Mouse (Mus musculus): ENCODE data around the gene Zfp459.
"Not testable (repeated sequence)": the region's sequence is repeated elsewhere in the genome, so short reads cannot be mapped to it uniquely, and the experiment has no call there.

Gene Zfp459

GRCm38 (mm10) chr13:67421207-67421857, at the start of gene Zfp459:
TSS of gene Zfp459 (minus strand) at chr13:67421418.
- peak; percentile 50 to 55 for DNase-seq

DNA sequence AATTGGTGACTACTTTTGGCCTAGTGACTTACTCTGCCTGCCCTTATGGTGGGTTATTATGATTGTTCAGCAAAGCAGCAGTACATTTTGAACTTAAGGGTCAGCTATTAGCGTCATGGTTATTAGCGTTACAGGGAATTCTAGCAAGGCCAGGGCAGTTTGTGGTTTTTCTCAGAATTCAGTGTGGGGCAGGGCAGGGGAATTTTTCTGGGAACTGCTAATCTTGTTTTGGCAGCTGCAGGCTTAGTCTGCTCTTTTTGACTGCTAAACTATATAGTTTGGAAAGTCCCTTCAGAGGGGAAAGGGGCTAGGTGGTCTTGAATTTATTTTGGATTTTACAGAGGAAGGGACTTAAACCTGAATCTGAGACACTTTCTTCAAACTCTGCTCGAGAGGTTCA, 48.1 kb upstream of the Zfp459 start:
- no peak for DNase-seq

GRCm38 (mm10) chr13:67463506-67464185, 42.4 kb upstream of the Zfp459 start:
- DNase-seq: not testable (repeated sequence)

DNA sequence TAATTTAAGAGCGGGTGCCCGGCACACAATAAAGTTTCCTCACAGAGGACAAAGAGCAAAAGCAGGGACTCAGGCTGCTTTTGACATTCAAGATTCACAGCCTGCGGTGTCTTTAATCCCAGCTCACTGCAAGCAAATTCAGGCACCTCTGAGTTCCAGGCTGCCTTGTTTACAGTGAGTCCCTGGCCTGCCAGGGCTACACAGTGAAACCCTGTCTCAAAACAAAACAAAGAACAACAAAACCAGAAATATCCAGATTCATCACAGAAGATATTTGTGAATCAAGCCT, 30.7 kb upstream of the Zfp459 start:
- DNase-seq: no peak

GRCm38 (mm10) chr13:67451172-67452020, 30.2 kb upstream of the Zfp459 start, which contains the start of gene Zfp874a:
TSS of gene Zfp874a (minus strand) at chr13:67451624.
- DNase-seq: peak; percentile 91 to 97

DNA sequence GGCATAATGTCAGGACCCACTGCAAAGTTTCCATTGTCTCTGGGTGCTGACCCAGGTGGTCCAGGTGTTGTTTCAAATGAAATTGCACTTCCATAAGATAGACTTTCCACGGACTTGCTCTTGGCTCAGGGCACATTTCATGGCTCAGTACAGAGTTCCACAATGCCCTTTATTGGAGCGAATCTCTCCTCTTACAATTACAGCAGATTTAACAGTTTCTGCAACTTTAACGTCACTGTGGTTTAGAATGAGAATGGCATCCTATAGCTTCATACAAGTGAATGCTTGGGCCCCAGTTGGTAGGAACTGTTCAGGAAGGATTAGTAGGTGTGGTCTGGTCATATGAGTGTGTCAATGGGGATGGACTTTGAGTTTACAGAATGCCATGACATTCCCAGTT, 15.9 kb upstream of the Zfp459 start:
- DNase-seq: not testable (repeated sequence)

DNA sequence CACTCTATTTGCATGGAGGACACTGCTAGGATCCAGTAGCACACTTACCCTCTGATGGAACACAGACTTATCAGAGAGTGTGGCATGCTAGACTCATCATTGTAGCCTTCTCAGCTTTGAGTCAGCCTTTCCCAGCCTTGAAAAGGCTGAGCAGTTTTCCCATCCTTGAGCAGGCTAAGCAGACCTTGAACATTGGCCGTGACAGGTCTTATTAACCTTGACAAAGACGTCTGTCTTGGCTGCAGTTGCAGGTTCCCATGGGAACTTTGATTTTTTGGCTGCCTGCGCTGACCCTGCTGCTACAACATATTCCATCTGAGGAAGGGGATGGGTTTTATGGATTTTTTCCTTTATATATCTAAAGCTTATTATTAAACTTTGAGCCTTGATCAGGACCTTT, 6.9 kb upstream of the Zfp459 start:
- no peak for DNase-seq

GRCm38 (mm10) chr13:67425699-67426098, 4.5 kb upstream of the Zfp459 start:
- not testable (repeated sequence) for DNase-seq

GRCm38 (mm10) chr13:67422532-67422931, 1.3 kb upstream of the Zfp459 start:
- DNase-seq: not testable (repeated sequence)

DNA sequence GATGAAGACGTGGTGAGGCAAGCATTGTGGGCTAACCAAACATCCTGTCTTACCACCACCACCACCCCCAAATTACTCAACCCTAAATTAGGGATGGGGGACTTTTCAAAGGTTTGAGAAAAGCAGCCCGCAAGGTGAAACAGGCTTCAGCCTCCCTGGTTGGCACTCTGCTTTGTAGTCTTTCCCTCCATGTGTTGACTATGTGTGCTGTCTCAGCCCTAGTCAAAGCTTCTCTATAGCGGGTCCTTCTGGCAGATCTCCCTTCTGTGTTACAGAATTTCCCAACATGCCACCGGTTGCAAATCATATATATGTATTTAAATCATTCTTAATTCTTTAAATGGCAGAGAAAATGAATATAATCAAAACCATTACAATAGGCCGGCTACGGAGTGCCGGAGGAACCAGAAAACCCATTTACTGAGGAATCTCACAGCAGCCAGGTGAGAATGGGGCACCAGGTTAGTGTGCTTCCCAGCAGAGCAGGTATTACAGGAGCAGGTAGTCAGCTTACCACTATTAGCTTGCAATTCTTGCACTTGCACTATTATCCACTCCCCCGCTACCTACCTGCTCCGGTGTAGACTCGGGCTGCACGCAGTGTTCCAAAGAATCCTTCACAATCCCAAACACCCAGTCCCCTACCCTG, 536 bp downstream of the Zfp459 start:
- peak in 1 of 2 experiments; percentile 8 for DNase-seq

GRCm38 (mm10) chr13:67416811-67417210, 4.4 kb downstream of the Zfp459 start:
- no peak for DNase-seq

DNA sequence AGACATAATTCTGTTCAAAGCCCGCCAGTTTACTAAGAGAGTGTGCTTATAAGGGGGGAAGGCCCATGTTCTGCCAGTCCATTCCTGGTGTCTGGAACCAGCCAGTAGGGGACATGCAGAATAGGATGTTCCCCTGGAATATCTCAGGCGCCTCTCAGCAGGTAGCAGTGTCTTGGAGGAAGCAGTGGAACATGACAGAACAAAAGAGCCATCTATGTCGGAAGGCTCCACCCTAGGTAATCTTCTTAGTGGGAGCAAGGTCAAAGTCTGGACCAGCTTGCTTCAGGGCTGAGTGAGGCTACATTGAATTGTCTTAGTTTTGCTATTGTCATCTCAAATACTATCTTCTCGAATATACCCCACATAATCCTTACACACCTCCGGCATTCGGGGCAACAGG, 5.5 kb downstream of the Zfp459 start:
- DNase-seq: no peak

- DNase-seq: not testable (repeated sequence)
Measured at GRCm38 (mm10) chr13:67413634-67414033, 7.6 kb downstream of the Zfp459 start.

- DNase-seq: peak; percentile 71 to 72
Measured at GRCm38 (mm10) chr13:67399183-67399903, 21.9 kb downstream of the Zfp459 start, which contains the start of gene Zfp429. TSS of gene Zfp429 (minus strand) at chr13:67399819.

GRCm38 (mm10) chr13:67376255-67376654, 45.0 kb downstream of the Zfp459 start:
- not testable (repeated sequence) for DNase-seq

DNA sequence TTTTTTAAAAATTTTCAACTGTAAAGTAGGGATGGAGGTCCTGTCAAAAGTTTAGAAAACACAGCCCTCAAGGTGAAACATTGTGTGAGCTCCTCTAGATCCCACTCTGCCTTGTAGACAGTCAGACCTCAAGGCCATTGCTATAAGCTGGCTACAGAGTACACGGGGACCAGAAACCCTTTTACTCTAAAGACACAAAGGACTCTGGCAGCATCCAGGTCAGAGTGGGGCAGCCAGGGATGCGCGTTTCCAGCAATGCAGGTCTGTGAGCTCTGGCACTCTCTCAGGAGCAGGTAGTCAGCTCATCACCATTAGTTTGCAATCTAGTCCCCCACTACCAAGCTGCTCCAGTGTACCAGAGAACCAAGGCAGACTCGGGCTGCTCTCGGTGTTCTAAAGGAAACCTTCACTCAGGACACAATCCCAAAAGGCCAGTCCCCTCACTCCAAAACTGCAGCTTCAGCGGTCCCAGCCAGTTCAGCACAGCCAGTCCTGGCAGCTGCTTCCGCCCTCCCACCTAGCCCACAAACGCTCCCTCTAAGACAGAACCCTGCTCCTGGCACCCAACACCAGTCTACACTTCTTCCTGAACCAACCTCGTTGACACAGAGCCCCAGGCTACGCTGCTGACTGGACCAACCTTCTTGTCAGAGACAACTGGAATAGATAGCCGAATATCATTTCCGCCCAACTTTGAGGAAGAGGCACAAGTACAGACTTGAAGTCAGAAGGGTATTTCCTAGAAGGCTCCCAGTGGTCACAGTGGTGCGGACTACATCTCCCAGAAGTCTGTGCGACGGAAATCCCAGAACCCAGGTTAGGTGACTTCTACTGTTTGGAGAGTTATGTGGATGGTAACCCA, 45.9 kb downstream of the Zfp459 start, which contains the start of the genes Gm28041 and Zfp456:
Gene Gm28041, minus strand, starts transcription at position 684 of the 862 bp plus-strand sequence.
Gene Zfp456, minus strand, starts transcription at position 761 of the 862 bp plus-strand sequence.
- DNase-seq: peak; percentile 28 to 40

GRCm38 (mm10) chr13:67360131-67360744, 61.0 kb downstream of the Zfp459 start, which contains the start of the genes Gm28044 and Zfp953:
TSS of gene Gm28044 (minus strand) at chr13:67360536.
TSS of gene Zfp953 (minus strand) at chr13:67360605.
- peak; percentile 88 to 93 for DNase-seq
